27 mouse cellular contexts compared by ENCODE assay signal in the genomic region with DNA sequence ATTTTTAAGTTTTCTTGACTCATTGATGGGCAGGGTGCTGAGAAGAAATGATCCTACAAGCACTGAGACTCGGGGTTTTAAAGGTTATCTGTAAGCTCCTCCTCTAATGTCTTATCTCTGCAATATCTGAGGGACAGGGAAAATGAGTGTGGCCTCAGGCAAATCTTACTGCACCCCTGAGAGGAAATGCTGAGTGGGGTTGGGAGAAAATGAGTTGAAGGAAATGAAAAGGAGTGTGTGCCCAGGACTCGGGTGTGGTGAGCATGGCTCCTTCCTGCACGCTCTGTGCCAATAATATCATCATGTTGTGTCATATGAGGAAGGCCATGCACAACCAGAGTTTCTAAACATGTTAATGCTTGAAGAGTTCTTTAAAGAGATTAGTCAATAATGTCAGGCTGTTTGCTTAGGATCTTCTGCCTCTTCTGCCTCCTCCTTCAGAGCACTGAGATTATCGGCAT. TPM values are rescaled to one million over a fixed set of nuclear protein-coding genes. Genes with fewer than 3 reads are reported as not detected.
A peak's percentile ranks its signal among the peaks of the same experiment; 100 is the strongest.
DNase-seq lines count a peak whose midpoint lies in the region; ATAC-seq and TF ChIP-seq lines count a peak whose summit lies in the region.
"Had no signal": no experiment of that assay in that cellular context is flagged by ENCODE, and none has a peak within 500 bp of the region (broad histone marks: within the 10 kb centered on the region; RNA-seq: fewer than 3 reads in every experiment).

Stfa3 (minus strand) TSS at position 51 of the 461 bp plus-strand sequence.

- no peaks in the 10 kb centered on the region for H3K36me3 ChIP-seq in lung, postnatal 0 days (ENCODE audit: insufficient read depth, low read length)
- H3K36me3 ChIP-seq in limb, embryonic 15.5 days = no peaks in the 10 kb centered on the region
- H3K36me3 ChIP-seq in thymus, adult 2 months (ENCODE audit: control insufficient read depth, insufficient read depth, low read length) = no peaks in the 10 kb centered on the region
- H3K36me3 ChIP-seq: heart, embryonic 13.5 days; hindbrain, embryonic 13.5 days; midbrain, embryonic 13.5 days had no signal

- no peak within 1 kb of the TSS for H3K9ac ChIP-seq in lung, postnatal 0 days (replicated peaks; ENCODE audit: low read depth)
- H3K9ac ChIP-seq in limb, embryonic 15.5 days = no peak within 1 kb of the TSS
- H3K9ac ChIP-seq: forebrain, embryonic 13.5 days; heart, embryonic 13.5 days; hindbrain, embryonic 13.5 days; midbrain, embryonic 13.5 days had no signal

- H3K4me2 ChIP-seq in lung, postnatal 0 days (replicated peaks; ENCODE audit: low read depth, low read length) = no peak within 1 kb of the TSS
- H3K4me2 ChIP-seq in limb, embryonic 15.5 days = no peak within 1 kb of the TSS
- H3K4me2 ChIP-seq: forebrain, embryonic 13.5 days; heart, embryonic 13.5 days; hindbrain, embryonic 13.5 days; midbrain, embryonic 13.5 days had no signal

- H3K4me3 ChIP-seq in lung, postnatal 0 days (ENCODE audit: low read depth, low read length) = no peak within 1 kb of the TSS
- no peak within 1 kb of the TSS for H3K4me3 ChIP-seq in lung, adult 2 months (replicated peaks; ENCODE audit: extremely low read depth, low read depth, low read length)
- H3K4me3 ChIP-seq in limb, embryonic 15.5 days = no peak within 1 kb of the TSS
- no peak within 1 kb of the TSS for H3K4me3 ChIP-seq in thymus, adult 2 months (ENCODE audit: control insufficient read depth, insufficient read depth, low read length)
- H3K4me3 ChIP-seq: forebrain, embryonic 13.5 days; heart, embryonic 13.5 days; hindbrain, embryonic 13.5 days; megakaryocyte, embryonic 14.5 days; midbrain, embryonic 13.5 days had no signal

- H3K4me1 ChIP-seq in lung, postnatal 0 days (ENCODE audit: insufficient read depth, low read depth, low read length) = no peaks in the 10 kb centered on the region
- H3K4me1 ChIP-seq in lung, adult 2 months (ENCODE audit: control insufficient read depth, insufficient read depth, low read length) = no peaks in the 10 kb centered on the region
- H3K4me1 ChIP-seq in limb, embryonic 15.5 days = no peaks in the 10 kb centered on the region
- H3K4me1 ChIP-seq in thymus, adult 2 months (replicated peaks; ENCODE audit: control insufficient read depth, insufficient read depth, low read length) = no peaks in the 10 kb centered on the region
- H3K4me1 ChIP-seq: heart, embryonic 13.5 days; hindbrain, embryonic 13.5 days; megakaryocyte, embryonic 14.5 days; midbrain, embryonic 13.5 days had no signal

- H3K9me3 ChIP-seq in lung, postnatal 0 days (ENCODE audit: low read length) = no peaks in the 10 kb centered on the region
- H3K9me3 ChIP-seq in limb, embryonic 15.5 days = no peaks in the 10 kb centered on the region
- H3K9me3 ChIP-seq: forebrain, embryonic 13.5 days; heart, embryonic 13.5 days; hindbrain, embryonic 13.5 days; megakaryocyte, embryonic 14.5 days; midbrain, embryonic 13.5 days had no signal

- H3K27me3 ChIP-seq in lung, postnatal 0 days (replicated peaks; ENCODE audit: insufficient read depth, low read length) = no peaks in the 10 kb centered on the region
- no peaks in the 10 kb centered on the region for H3K27me3 ChIP-seq in limb, embryonic 15.5 days
- no peaks in the 10 kb centered on the region for H3K27me3 ChIP-seq in thymus, adult 2 months (ENCODE audit: control insufficient read depth, insufficient read depth, low read length)
- H3K27me3 ChIP-seq: forebrain, embryonic 13.5 days; heart, embryonic 13.5 days; hindbrain, embryonic 13.5 days; megakaryocyte, embryonic 14.5 days; midbrain, embryonic 13.5 days had no signal

- no peak within 1 kb of the TSS for H3K27ac ChIP-seq in lung, postnatal 0 days (ENCODE audit: low read length)
- no peak within 1 kb of the TSS for H3K27ac ChIP-seq in limb, embryonic 15.5 days
- no peak within 1 kb of the TSS for H3K27ac ChIP-seq in thymus, adult 2 months (ENCODE audit: control insufficient read depth, insufficient read depth, low read length)
- H3K27ac ChIP-seq: forebrain, embryonic 13.5 days; heart, embryonic 13.5 days; hindbrain, embryonic 13.5 days; midbrain, embryonic 13.5 days had no signal

- DNase-seq in lung, postnatal 0 days (ENCODE audit: low spot score) = peak; percentile 9
- DNase-seq in lung, adult 2 months = no peak
- DNase-seq in gastrocnemius, adult 8-10 months (ENCODE audit: low spot score in 2 of 2) = no peak
- DNase-seq in thymus, adult 2 months = no peak
- DNase-seq in retina, postnatal 1 day = no peak
- DNase-seq: adrenal gland, postnatal 25 days; cerebellum, adult 9-11 months; gastrocnemius, postnatal 10 days; heart, adult 18-20 months; heart, postnatal 14 days; kidney, adult 18-20 months; kidney, postnatal 4 days; lung, postnatal 14 days; right cerebral cortex, postnatal 14 days; thymus, postnatal 36 days had no signal

- no peak for TF ChIP-seq EP300 in lung, postnatal 0 days (IDR thresholded peaks at IDR 0.05)

- TF ChIP-seq POLR2A in lung, adult 2 months (IDR thresholded peaks at IDR 0.05; ENCODE audit: borderline replicate concordance, extremely low read depth, low read depth, low read length) = no peak
- TF ChIP-seq POLR2A in thymus, adult 2 months (IDR thresholded peaks at IDR 0.05; ENCODE audit: control insufficient read depth, extremely low read depth, insufficient read depth, low read length, poor library complexity) = no peak

- no peak for ATAC-seq in lung, postnatal 0 days
- ATAC-seq in limb, embryonic 15.5 days (ENCODE audit: insufficient number of reproducible peaks, low FRiP score, low TSS enrichment, low read depth) = no peak
- ATAC-seq in megakaryocyte progenitor cell, adult 5-6 weeks (replicated peaks; ENCODE audit: poor library complexity) = peak; percentile 57
- ATAC-seq: forebrain, embryonic 13.5 days; midbrain, embryonic 13.5 days had no signal

- no peak for TF ChIP-seq CTCF in lung, postnatal 0 days (IDR thresholded peaks at IDR 0.05)
- no peak for TF ChIP-seq CTCF in lung, adult 2 months (IDR thresholded peaks at IDR 0.05; ENCODE audit: insufficient read depth, low read length)
- no peak for TF ChIP-seq CTCF in thymus, adult 2 months (IDR thresholded peaks at IDR 0.05; ENCODE audit: borderline replicate concordance, control insufficient read depth, extremely low read depth, insufficient read depth, low read length, poor library complexity)

- whole genome bisulfite sequencing in lung, postnatal 0 days = 58% methylated on average over 4 of the region's 4 CpGs
- WGBS in lung, adult 2 months = 61% methylated on average over 4 of the region's 4 CpGs
- 61% methylated on average over 4 of the region's 4 CpGs for WGBS in limb, embryonic 15.5 days
- WGBS in thymus, adult 2 months = 60% methylated on average over 4 of the region's 4 CpGs

RNA-seq across cellular contexts. Expression of gene Stfa3, which starts in this region (rescaled TPM):
- polyA plus RNA-seq in lung, postnatal 0 days (2015; fragmentation: Nextera tagmentation; extraction: Ambion mirVana) = 14.5 and 16.1 TPM in 2 replicates
- polyA plus RNA-seq in lung, adult 2 months (2012; rRNA removed) = not detected in 2 replicates
- 115 and 145 TPM in 2 replicates for polyA plus RNA-seq in limb, embryonic 15.5 days (2015; fragmentation: Nextera tagmentation; extraction: Ambion mirVana)
- 1.9 TPM in 1 of 2 replicates, not detected in the other for total RNA-seq in megakaryocyte progenitor cell, adult 5-6 weeks (2015)
- total RNA-seq in megakaryocyte progenitor cell, adult 5-6 weeks (2017) = not detected in 2 replicates
- not detected for total RNA-seq in gastrocnemius, adult 8-10 months (2022)
- polyA plus RNA-seq in thymus, adult 2 months (2012; rRNA removed) = not detected in 2 replicates
- total RNA-seq: adrenal gland, postnatal 25 days; common myeloid progenitor, adult 5-6 weeks; heart, adult 18-20 months; heart, postnatal 14 days; left cerebral cortex, postnatal 25 days; liver, adult 2 months had no signal
- polyA plus RNA-seq: forebrain, embryonic 13.5 days; frontal cortex, adult 2 months; hindbrain, embryonic 13.5 days; liver, adult 2 months; midbrain, embryonic 13.5 days; neural tube, embryonic 11.5 days had no signal

Comparison
In these comparisons a context has a peak if more than half of its experiments do, and no peak if none do; other contexts are left out.
1. RNA of gene Stfa3 (polyA plus RNA-seq): 115 to 145 TPM in limb, embryonic 15.5 days and 14.5 to 16.1 TPM in lung, postnatal 0 days; not detected in thymus, adult 2 months and not detected in lung, adult 2 months; every median in the first group is over 10 times any median in the second.